Mouse (Mus musculus) cerebellum, adult 8-10 months (tissue): ENCODE measurements around the gene Slc15a3.

Experiments
- DNase-seq: peaks from one replicate; pipeline ENCODE4 v3.0.0; 2022

Gene Slc15a3

DNA sequence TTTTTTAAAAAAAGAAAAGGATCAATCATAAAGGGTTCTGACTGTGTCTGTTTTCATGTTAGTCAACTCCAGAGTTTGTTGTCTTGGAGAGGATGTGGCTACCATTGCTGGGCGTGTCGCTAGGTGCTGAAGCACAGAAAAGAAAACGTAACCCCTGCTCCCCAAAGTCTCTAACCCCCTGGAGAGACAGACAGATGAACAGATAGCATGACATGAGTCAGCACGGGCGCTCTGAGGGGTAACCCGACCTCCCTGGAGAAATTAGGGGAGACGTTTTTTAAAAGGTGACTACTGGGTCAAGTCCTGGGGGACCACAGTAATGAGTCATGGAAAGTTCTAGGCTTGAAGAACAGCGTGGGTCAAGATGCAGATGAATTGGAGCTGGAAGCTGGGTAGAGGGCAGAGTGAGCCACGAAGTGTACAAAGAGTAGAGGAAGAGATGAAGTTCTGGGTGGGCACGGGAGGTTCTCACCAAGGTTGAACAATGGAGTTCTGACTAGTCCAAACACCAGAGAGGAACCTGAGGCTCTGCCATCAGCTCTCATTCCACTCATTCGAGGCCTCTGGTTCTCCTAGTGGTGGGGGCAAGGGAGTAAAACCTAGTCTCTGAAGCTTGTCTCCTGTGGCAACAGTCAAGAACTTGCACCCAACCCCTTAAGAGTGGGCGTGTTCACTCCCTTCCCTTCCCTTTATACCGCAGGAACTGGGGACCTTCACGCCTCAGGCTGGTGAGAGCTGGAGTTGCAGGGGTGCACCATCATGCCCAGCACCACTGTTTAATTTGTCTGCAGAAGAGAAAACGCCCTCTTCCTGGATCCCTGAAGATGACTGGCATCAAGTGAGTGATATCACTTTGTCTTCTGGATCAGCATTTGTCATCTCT, at the start of gene Slc15a3:
Gene Slc15a3 (plus strand): TSS at position 718 of the 883 bp plus-strand sequence.
- DNase-seq: no peak

DNA sequence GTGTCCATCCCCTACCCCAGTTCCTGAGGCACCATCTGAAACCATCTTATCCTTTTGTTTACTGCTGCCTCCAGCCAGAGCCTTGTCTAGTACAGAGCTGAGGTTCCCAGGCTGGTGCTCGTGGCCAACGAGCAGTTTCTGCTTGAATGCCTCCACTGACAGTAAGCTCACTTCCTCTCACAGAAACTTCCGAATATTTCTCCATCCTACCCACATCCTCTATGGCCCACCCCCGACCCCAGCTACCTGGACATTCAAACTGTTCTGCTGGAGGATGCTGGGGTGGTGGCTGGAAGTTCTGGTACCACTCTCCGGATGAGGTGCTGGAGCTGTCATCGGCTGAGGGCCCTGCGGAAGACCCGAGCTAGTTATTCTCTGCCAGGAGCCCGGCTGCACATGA, 49.2 kb upstream of the Slc15a3 start:
- peak; percentile 13 for DNase-seq

DNA sequence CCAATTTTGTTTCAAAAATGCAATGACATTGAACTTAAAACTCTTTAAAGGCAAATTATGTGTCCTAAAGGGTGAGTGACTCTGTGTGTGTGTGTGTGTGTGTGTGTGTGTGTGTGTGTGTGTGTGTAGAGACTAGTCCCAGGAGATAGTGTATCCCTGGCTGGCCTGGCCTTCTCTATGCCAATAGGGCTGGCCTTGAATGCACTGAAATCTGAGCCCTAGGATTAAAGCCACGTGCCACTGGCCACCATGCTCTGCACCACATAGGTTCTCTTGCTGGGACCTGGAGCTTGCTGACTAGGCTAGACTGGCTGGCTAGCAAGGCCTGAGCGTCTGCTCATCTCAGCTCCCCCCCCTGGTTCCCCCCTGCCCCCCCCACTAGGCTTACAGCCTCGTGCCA, 46.5 kb upstream of the Slc15a3 start:
- DNase-seq: no peak

DNA sequence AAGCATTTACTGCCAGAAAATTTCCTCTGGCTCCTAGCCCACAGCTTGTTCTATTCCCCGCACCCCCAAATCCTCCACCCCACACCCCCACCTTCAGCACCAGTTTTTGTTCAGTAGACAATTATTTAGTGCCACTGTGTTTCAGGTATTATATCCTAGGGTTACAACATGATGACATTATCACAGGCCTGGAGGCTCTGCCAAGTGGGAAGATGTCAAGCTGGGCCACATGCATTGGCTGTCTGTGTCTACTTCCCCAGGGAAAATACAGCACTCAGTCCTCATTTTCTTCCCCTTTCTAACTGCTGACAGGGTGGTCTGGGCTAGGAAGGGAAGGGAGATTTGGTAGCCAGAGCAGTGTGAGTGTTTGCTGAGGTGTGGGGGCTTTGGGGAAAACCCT, 44.6 kb upstream of the Slc15a3 start:
- no peak for DNase-seq

DNA sequence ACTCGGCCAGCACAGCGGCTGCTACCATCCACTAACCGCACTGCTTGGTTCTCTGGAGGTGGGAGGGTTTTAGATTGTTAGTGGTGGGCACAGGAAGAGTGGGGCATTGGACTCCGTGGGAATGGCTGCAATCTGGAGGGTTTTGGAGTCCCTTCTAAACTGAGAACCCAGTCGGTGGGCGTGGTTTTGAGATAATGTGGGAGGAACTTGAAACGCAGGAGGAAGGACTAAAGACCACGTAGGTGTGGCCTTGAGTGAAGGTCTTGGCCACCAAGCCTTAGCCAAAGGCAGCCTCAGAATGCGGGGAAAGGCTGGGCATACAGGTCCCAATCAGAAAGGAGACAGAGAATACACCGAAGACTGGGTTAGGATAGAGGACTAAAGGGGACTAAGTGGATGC, 41.0 kb upstream of the Slc15a3 start:
- peak; percentile 16 for DNase-seq

DNA sequence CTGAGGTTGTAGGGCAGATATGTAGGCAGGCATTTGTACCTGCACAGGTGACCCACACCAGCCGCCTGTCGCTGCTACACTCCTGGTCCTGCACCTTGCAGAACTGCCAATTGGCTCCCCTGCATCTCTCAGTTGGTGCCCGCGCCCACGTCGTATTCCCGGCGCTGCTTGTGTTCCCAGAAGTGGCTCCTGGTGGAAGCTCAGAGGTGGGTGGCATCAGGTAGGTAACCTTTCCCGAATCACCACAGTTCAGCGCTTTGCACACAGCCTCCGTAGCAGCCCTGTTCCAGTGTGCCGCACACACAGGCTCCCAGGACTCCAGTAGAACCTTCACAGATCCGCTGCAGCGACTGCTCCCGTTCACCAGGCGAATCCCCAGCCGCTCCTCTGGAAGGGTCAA, 40.4 kb upstream of the Slc15a3 start:
- peak; percentile 17 for DNase-seq

DNA sequence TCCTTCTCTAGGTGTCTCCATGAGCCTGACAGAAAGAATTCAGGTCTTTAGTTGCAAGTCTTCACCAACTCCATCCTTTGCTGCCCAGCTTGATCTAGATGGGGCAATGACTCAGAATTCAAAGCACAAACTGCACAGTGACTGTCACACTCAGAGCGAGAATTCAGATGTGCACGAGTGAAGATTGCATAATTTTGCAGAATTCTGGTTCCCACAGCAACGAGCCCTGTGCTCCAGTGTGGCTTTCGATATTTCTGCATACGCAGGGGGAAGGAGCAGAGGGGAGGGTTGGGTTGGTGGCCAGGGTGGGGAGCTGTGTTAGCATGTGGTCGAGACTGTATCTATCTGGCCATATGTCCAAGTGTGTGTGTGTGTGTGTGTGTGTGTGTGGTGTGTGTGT, 38.5 kb upstream of the Slc15a3 start:
- peak; percentile 16 for DNase-seq

DNA sequence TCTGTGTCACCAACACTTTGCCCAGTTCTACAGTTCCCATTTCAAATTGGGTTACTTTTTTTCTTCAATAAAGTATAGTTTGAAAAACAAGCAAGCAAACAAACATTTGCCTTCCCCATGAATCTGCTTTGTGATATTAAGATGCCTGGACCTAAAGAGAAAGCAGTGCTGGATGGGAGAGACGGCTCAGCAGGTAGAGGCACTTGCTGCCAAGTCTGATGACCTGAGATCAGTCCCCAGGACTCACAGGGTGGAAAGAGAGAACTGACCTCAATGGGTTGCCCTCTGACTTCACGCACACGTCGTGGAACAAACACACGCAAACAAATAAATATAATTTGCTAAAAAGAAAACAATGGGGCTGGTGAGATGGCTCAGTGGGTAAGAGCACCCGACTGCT, 37.6 kb upstream of the Slc15a3 start:
- DNase-seq: peak; percentile 35

DNA sequence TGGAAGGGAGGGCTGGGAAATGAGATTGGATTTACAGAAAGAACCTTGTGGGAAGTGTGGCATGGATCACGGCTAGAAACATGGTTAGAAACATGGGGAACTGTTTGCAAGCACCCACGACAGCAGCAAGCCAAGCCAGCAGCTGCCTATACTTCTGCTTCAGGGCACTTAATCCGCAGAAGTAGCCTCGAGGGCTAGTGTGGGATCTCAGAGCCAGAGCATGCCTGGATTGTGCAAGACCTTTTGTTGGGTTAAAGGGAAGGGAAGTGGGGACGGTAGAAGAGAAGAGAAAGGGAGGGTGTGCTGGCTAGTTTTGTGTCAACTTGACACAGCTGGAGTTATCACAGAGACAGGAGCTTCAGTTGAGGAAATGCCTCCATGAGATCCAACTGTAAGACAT, 35.8 kb upstream of the Slc15a3 start:
- DNase-seq: no peak

DNA sequence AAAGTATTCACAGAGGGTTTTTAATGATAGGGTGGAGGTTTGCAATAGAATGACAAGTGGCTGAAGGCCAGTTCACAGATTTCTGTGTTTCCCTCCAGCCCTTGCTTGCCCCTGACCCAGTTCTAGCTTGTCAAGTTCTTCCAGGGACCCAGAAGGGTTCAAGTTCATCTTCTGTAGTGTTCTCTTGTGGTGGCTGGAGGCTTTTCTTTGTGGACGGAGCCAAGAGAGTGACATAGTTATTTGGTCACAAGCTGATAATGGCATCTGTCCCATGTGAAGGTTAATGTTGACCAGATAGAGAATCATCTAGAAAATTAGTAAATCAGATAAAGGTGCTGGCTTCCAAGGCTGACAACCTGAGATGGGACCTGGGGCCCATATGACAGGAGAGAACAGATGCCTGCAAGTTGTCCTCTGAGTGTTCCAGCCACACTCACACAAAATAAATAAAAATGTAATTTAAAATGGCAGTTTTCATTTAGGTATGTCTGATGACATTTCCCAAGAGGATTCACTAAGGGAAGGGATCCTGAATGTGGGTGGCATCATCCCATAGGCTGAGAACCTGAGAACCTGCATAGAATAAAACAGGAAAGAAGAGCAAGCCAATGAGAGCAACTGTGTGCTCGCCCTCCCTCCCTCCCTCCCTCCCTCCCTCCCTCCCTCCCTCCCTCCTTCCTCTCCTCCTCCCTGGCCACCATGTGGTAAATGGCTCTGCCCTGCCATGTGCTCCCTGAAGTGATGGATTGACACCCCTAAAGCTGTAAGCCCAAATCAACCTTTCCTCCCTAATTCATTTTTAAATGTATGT, 34.5 kb upstream of the Slc15a3 start:
- no peak for DNase-seq

DNA sequence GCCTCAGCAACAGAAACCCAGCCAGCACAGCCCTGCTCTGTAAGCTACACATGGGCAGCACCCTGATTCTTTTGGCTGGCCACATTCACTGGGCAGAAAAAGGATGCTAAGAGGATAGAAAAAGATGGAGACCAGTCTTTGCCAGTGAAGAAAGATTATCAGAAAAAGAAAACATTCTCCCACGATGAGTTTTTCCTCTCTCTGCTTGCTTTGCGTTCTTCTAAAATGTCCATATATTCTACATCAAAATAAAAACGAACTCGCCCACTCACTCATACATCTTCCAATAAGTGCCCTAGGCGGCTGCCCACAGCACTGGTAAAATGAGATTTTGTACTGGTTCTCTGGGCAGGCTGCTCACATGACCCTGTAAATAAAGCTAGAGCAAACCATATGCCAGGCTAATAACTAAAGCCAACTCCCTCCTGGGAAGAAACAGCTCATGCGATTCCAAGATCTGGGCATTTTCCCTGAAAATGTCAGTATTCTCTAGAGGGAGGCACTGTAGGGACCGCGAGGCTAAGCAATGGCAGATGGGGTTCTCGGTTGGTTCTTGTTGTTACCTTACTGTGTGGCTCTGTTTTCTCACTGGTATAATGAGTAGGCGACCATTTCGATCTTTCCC, 33.8 kb upstream of the Slc15a3 start:
- peak; percentile 79 for DNase-seq

DNA sequence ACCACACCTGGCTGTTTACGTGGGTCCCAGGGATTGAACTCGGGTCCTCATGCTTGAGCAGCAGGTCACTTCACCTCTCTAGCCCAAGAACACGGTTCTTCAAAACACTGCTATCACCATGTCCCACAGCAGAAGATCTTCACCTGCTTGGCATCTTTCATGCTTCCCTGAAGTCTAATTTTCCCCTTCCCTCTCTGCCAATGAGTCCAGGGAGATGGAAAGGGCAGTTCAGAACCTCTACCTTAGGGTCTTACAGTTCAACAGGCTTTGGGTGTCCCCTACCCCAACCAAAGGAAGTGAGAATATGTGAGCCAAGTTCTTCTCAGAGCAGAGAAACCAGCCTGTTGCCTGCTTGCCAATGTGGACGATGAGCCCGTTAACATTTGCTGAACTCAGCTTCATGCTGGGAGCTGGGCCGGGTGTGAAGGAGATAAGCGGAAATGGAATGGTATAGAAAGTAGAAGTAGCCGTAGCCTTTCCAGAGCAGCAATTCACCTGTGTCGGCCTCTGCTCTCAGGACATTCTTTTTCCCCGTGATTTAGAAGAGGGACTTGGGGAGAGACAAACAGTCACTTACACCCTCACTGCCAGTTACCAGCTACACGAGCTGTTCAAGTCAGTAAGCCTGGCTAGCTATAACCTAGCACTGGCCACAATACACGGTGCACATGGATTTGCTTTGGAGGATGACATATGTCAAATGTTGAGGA, 30.8 kb upstream of the Slc15a3 start:
- no peak for DNase-seq

DNA sequence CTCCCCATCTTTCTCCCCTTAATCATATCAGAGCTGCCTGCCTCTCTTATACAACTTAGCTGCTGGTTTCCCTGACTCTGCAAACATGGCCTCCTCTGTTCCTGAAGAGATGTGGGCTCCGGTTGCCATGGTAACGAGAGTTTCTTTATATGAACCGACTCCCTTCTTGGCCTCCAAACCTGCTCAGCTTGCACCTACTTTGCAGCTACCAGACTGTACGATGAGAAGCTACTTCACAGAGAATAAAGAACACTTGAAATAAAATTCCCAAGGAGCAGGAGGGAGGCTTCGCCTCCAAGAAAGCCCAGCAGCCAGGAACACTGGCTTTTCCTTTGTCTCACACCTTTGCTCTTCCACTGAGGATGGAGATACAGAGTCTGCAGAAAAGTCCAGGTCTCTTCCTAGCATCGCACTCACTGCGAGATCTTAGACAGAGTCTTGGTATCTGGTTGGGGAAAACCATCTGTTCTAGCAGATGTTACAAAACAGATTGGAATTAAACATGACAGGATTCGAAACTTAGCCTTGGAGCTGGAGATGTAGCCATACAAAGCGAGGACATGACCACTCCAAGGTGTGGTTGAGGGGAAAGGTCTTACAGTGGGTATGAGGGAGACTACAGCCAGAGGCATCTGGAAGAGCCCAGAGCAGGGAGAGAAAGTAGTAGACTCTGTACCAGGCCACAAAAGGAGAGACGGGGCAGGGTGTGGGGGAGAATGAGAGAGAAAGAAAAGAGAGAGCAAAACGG, 29.9 kb upstream of the Slc15a3 start:
- DNase-seq: no peak

DNA sequence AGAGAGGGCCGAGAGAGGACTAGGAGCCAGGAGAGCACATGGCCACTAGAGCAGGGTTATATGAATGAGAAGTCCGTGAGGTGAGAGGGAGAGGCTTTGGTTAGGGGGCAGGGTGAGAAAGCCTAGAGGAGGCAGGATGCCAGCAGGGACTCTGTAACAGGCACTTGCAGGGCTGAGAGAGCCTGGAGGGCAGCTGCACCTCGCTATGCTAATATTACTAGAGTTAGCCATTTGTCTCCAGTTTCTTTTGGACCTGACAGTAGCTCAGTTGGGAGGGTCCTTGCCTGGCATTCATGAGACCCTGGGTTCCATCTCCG, 29.4 kb upstream of the Slc15a3 start:
- no peak for DNase-seq

DNA sequence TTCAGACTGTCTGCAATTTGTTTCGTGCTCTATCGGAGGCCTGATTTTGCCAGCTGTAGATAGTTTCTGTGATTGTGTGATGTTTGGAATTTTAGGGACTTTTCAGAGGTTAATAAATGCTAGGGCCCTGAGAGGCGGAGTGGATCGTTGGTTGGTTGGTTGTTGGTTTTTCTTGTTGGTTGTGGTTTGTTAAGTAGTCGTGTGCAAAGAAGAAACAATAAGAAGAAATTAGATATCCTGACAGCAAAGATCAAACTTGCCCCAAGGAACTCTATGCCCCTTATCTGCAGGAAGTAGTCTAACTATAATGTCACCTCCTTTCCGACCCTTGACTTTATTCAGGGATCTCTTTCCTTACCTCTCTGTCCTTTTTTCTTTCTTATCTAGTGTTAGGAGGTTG, 28.1 kb upstream of the Slc15a3 start:
- DNase-seq: no peak

DNA sequence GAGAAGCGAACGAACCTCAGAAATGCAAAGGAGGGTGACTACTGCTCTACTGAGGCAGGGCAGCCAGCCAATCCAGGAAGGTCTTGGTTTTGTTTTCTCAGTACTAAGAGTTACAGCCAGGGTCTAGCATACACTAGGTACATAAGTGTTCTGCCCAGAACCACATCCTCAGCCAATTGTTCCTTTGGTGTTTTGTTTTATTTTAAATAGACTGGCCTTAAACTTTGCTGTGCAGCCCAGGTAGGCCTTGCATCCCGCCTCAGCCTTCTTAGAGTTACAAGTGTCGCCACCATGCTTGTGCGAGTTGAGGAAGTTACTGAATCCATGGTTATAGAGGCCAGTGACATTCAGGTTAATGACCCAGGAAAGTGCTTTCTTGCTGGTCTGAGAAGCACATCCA, 26.5 kb upstream of the Slc15a3 start:
- DNase-seq: no peak

DNA sequence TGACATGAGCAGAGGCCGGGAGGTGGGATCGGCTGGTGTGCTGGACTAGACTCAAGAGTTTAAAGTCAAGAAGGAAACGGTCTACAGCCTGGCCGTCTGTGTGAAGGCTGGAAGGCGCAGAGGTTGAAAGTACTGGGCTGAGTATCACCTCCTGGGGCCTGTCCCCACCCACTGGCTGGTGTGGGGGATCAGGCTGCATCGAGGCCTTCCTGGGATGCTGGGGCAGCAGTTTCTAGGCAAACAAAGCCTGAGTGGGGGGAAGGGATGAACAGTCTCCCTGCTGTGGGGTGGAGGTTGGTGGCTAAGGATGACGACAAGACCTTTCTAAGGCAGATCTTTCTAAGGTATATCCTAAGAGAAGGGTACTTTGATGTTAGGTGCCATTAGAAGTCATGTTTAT, 25.6 kb upstream of the Slc15a3 start:
- no peak for DNase-seq

DNA sequence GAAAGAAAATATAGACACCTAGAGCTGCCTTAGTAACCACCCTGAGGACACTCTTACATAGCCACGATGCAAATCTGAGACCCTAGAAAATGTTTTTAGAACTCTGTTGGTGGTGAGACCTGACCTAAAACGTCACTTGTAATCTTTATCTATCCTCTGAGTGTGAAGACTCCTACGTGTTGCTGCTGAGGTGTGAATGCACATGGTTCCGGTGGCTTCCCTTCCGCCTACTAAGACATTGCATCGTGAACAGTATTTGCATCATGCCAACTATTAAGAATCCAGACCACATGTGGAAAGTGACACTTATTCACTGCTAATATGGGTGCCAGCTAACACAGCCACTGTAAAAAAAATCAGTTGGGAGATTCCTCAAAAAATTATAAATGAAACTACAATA, 23.7 kb upstream of the Slc15a3 start:
- no peak for DNase-seq

DNA sequence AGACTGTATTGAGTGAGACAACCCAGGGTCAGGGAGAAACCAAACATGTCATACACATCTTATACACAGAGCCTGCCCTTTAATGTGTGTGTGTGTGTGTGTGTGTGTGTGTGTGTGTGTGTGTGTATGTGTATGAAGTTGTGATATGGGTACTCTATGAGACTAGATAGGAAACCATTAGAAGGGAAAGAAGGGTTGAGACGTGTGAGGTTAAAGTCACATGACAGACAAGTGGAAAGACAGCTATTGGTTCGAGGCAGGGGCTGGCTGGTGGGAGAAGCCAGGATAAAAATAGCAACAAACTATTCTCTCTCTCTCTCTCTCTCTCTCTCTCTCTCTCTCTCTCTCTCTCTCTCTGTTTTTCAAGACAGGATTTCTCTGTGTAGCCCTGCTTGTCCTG, 23.1 kb upstream of the Slc15a3 start:
- DNase-seq: no peak

DNA sequence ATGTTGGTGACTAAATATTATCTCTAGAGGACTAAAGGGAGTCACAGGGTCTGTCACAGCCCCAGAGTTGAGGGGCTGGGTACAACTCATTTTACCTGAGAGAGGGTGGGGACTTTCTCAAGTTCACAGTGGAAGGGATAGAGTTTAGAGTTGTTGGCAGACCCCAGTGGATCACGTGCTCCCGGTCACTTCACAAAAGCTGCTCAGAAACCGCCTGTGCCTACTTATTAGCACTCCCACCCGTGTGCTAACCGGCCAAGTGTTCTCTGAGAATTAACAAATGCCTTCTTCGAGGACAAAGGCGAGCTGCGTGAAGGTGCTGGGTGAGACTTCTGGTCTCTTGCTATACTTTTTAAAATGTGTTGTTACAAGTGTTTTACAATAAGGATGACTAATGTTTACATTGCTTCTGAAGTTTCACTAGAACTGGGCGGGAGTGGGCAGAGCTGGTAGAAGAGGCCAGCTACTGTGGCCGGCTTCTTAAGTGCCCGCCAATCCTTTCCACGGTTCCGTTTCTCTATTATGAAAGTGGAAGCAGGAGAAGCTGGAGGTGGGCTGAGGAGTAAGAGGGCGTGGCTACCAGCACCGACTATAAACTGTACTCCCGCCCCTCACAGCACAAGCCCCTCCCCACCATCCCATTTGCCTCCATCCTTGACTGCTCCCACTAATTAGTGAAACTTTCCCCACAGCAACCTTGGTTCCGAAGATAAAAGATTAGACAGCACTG, 21.1 kb upstream of the Slc15a3 start:
- DNase-seq: no peak

DNA sequence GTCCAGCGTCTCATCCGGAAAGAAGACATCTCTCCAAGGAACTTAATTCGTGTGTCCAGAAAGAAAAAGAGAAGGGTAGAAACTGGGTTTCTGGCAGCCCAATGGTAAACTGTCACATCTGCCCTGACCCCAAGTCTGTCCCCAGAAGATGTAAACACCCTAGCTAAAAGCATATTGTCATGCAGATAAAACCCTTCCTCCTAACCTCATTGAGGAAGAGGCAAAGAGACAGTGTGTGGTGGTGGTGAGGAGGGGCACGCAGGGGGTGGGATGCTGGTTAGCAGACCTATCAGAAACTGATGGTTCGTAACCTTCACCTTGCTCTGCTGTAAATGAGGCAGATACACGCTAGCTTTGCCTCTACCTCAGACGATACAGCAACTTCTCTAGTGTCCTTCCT, 18.2 kb upstream of the Slc15a3 start:
- no peak for DNase-seq

DNA sequence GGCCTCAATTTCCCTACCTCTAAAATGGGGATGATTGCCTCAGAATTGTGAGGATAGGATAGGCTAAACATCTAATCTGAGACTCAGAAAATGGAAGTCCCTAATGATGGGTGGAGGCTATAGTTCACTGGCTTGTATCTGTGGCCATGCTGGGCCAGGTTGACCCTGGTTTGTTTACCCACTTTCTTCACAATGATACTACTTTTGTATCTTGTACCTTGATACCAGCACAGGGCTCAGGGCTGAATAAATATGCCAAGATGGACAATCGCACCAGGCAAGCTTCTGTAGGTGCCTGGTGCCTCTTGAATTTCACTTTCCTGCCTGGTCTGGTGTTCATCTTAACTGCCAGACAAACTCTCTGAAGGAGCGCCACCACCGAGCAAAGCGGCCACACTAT, 17.0 kb upstream of the Slc15a3 start:
- no peak for DNase-seq
